Comparison of ENCODE assay signal across 12 mouse cellular contexts in genomic region chr9:108244984-108245383, GRCm38 (mm10). TPM values are rescaled to one million over a fixed set of nuclear protein-coding genes. Genes with fewer than 3 reads are reported as not detected.
DNase-seq lines count a peak whose midpoint lies in the region; ATAC-seq and TF ChIP-seq lines count a peak whose summit lies in the region.
"Had no signal": no experiment of that assay in that cellular context is flagged by ENCODE, and none has a peak within 500 bp of the region (broad histone marks: within the 10 kb centered on the region; RNA-seq: fewer than 3 reads in every experiment).

No protein-coding gene starts in this region.

- TF ChIP-seq POLR2A in CH12.LX (IDR thresholded peaks at IDR 0.05; ENCODE audit: low read depth, low read length): no peak

- peak; percentile 17 for DNase-seq in embryonic facial prominence, embryonic 11.5 days (ENCODE audit: low spot score)
- DNase-seq in embryonic facial prominence, embryonic 10.5 days (ENCODE audit: low spot score): no peak
- no peak for DNase-seq in liver, postnatal 0 days
- no peak for DNase-seq in liver, embryonic 11.5 days (ENCODE audit: low spot score)
- DNase-seq in CH12.LX (ENCODE audit: extremely low read depth): peak; percentile 23
- DNase-seq in adrenal gland, postnatal 4 days (ENCODE audit: low spot score in 2 of 2): no peak
- DNase-seq in frontal cortex, postnatal 36 days (ENCODE audit: low spot score in 2 of 2): no peak

- no peaks in the 10 kb centered on the region for H3K9me3 ChIP-seq in embryonic facial prominence, embryonic 11.5 days (replicated peaks; ENCODE audit: control insufficient read depth, low read length)
- H3K9me3 ChIP-seq in embryonic facial prominence, embryonic 10.5 days: no peaks in the 10 kb centered on the region
- H3K9me3 ChIP-seq in liver, postnatal 0 days (ENCODE audit: low read length): no peaks in the 10 kb centered on the region
- no peaks in the 10 kb centered on the region for H3K9me3 ChIP-seq in liver, embryonic 11.5 days (ENCODE audit: control insufficient read depth, low read length)
- H3K9me3 ChIP-seq in CH12.LX (replicated peaks; ENCODE audit: low read length): no peaks in the 10 kb centered on the region
- H3K9me3 ChIP-seq: embryonic facial prominence, embryonic 12.5 days; heart, embryonic 10.5 days; neural tube, embryonic 13.5 days had no signal

- TF ChIP-seq EP300 in liver, postnatal 0 days (IDR thresholded peaks at IDR 0.05; ENCODE audit: low read depth): no peak
- no peak for TF ChIP-seq EP300 in CH12.LX (IDR thresholded peaks at IDR 0.05; ENCODE audit: low read length)

- H3K4me1 ChIP-seq in embryonic facial prominence, embryonic 11.5 days (ENCODE audit: control insufficient read depth, insufficient read depth, low read length): no peaks in the 10 kb centered on the region
- peaks cover 9% of the 10 kb centered on the region for H3K4me1 ChIP-seq in embryonic facial prominence, embryonic 10.5 days
- H3K4me1 ChIP-seq in liver, postnatal 0 days (ENCODE audit: insufficient read depth): no peaks in the 10 kb centered on the region
- no peaks in the 10 kb centered on the region for H3K4me1 ChIP-seq in liver, embryonic 11.5 days (replicated peaks; ENCODE audit: control insufficient read depth, insufficient read depth, low read length)
- no peaks in the 10 kb centered on the region for H3K4me1 ChIP-seq in CH12.LX (ENCODE audit: control insufficient read depth in 1 of 2, insufficient read depth in 2 of 2)
- H3K4me1 ChIP-seq: embryonic facial prominence, embryonic 12.5 days; neural tube, embryonic 13.5 days had no signal

- H3K4me3 ChIP-seq in embryonic facial prominence, embryonic 11.5 days (ENCODE audit: low read depth, low read length): no peak overlapping the region
- no peak overlapping the region for H3K4me3 ChIP-seq in embryonic facial prominence, embryonic 10.5 days
- no peak overlapping the region for H3K4me3 ChIP-seq in liver, postnatal 0 days (ENCODE audit: low read depth, low read length)
- no peak overlapping the region for H3K4me3 ChIP-seq in liver, embryonic 11.5 days (ENCODE audit: low read depth, low read length)
- H3K4me3 ChIP-seq in CH12.LX (replicated peaks in 1 of 3; ENCODE audit: low read depth in 2 of 3, low read length in 2 of 3, poor library complexity in 1 of 3): no peak overlapping the region
- H3K4me3 ChIP-seq: embryonic facial prominence, embryonic 12.5 days; heart, embryonic 10.5 days; neural tube, embryonic 13.5 days had no signal

- TF ChIP-seq CTCF in liver, postnatal 0 days (IDR thresholded peaks at IDR 0.05; ENCODE audit: low read depth): peak; percentile 60
- TF ChIP-seq CTCF in CH12.LX (conservative IDR thresholded peaks at IDR 0.05 in 1 of 2, IDR thresholded peaks at IDR 0.05 in 1 of 2; ENCODE audit: low read depth in 2 of 2, low read length in 2 of 2): peak; percentile 25 to 64; a peak in 3 of 4 replicates

- dilution Hi-C loops in CH12.LX (cut with MboI; ENCODE audit: extremely low pct_ligation_motif_present, extremely low pct_unique_long_range_greater_than_20kb, low sequenced_read_pairs): no loop called here

- H3K27me3 ChIP-seq in embryonic facial prominence, embryonic 11.5 days (ENCODE audit: control insufficient read depth, insufficient read depth, low read length): no peaks in the 10 kb centered on the region
- H3K27me3 ChIP-seq in embryonic facial prominence, embryonic 10.5 days (replicated peaks; ENCODE audit: low read depth, poor library complexity, severe bottlenecking): no peaks in the 10 kb centered on the region
- no peaks in the 10 kb centered on the region for H3K27me3 ChIP-seq in liver, postnatal 0 days (ENCODE audit: insufficient read depth, low read length)
- no peaks in the 10 kb centered on the region for H3K27me3 ChIP-seq in liver, embryonic 11.5 days (replicated peaks; ENCODE audit: control insufficient read depth, insufficient read depth, low read length)
- no peaks in the 10 kb centered on the region for H3K27me3 ChIP-seq in CH12.LX (replicated peaks)
- H3K27me3 ChIP-seq: embryonic facial prominence, embryonic 12.5 days; neural tube, embryonic 13.5 days had no signal

- WGBS in embryonic facial prominence, embryonic 11.5 days: 79% methylated on average over 3 of the region's 3 CpGs
- WGBS in embryonic facial prominence, embryonic 10.5 days: 84% methylated on average over 3 of the region's 3 CpGs
- 65% methylated on average over 3 of the region's 3 CpGs for WGBS in liver, postnatal 0 days (ENCODE audit: insufficient replicate concordance)
- WGBS in liver, embryonic 11.5 days: 80% methylated on average over 3 of the region's 3 CpGs

- H3K36me3 ChIP-seq in embryonic facial prominence, embryonic 11.5 days (replicated peaks; ENCODE audit: control insufficient read depth, insufficient read depth, low read depth, low read length): no peaks in the 10 kb centered on the region; the same call in 1 of the 2 replicates
- H3K36me3 ChIP-seq in embryonic facial prominence, embryonic 10.5 days (replicated peaks): peaks cover 57% of the 10 kb centered on the region
- H3K36me3 ChIP-seq in liver, postnatal 0 days (replicated peaks; ENCODE audit: insufficient read depth, low read length): no peaks in the 10 kb centered on the region; the same call in 1 of the 2 replicates
- H3K36me3 ChIP-seq in liver, embryonic 11.5 days (ENCODE audit: control insufficient read depth, insufficient read depth, low read length): no peaks in the 10 kb centered on the region; the same call in 1 of the 2 replicates
- peaks cover 0 to 2% of the 10 kb centered on the region in 2 experiments for H3K36me3 ChIP-seq in CH12.LX (replicated peaks in 1 of 2; ENCODE audit: control insufficient read depth in 1 of 2, insufficient read depth in 1 of 2, low read length in 1 of 2)

- no peak overlapping the region for H3K4me2 ChIP-seq in embryonic facial prominence, embryonic 11.5 days (ENCODE audit: low read depth, low read length)
- H3K4me2 ChIP-seq in liver, postnatal 0 days (ENCODE audit: low read depth, low read length): no peak overlapping the region
- H3K4me2 ChIP-seq in liver, embryonic 11.5 days: no peak overlapping the region
- no peak overlapping the region for H3K4me2 ChIP-seq in CH12.LX (ENCODE audit: insufficient read depth, low read depth, poor library complexity, severe bottlenecking)
- H3K4me2 ChIP-seq: embryonic facial prominence, embryonic 12.5 days; neural tube, embryonic 13.5 days had no signal

- H3K27ac ChIP-seq in embryonic facial prominence, embryonic 11.5 days (replicated peaks; ENCODE audit: low read depth, low read length): no peak overlapping the region
- H3K27ac ChIP-seq in embryonic facial prominence, embryonic 10.5 days (replicated peaks): no peak overlapping the region
- H3K27ac ChIP-seq in liver, postnatal 0 days (ENCODE audit: low read depth): no peak overlapping the region
- no peak overlapping the region for H3K27ac ChIP-seq in liver, embryonic 11.5 days (ENCODE audit: low read depth, low read length)
- H3K27ac ChIP-seq in CH12.LX (ENCODE audit: insufficient read depth, low read depth): no peak overlapping the region
- H3K27ac ChIP-seq: embryonic facial prominence, embryonic 12.5 days; heart, embryonic 10.5 days; neural tube, embryonic 13.5 days had no signal

- ATAC-seq in embryonic facial prominence, embryonic 11.5 days (replicated peaks; ENCODE audit: insufficient number of reproducible peaks, low FRiP score, low TSS enrichment, low read depth): no peak
- no peak for ATAC-seq in liver, postnatal 0 days
- no peak for ATAC-seq in liver, embryonic 11.5 days (replicated peaks; ENCODE audit: low FRiP score)
- 0 out of 2 replicates have a peak, but pooled peaks have one; percentile 61 for ATAC-seq in erythroblast, adult 5-6 weeks (replicated peaks; ENCODE audit: low FRiP score, poor library complexity, severe bottlenecking)
- ATAC-seq: inflammation-experienced regulatory T-cells, adult 6 months had no signal

- no peak overlapping the region for H3K9ac ChIP-seq in embryonic facial prominence, embryonic 11.5 days (replicated peaks; ENCODE audit: low read length)
- no peak overlapping the region for H3K9ac ChIP-seq in liver, postnatal 0 days (replicated peaks)
- no peak overlapping the region for H3K9ac ChIP-seq in liver, embryonic 11.5 days (ENCODE audit: low read depth, low read length)
- H3K9ac ChIP-seq in CH12.LX (ENCODE audit: insufficient read depth, low read depth): no peak overlapping the region
- H3K9ac ChIP-seq: embryonic facial prominence, embryonic 12.5 days; neural tube, embryonic 13.5 days had no signal

- in situ Hi-C loops in CH12.LX (cut with MboI; ENCODE audit: low pct_ligation_motif_present, low pct_unique_long_range_greater_than_20kb, low sequenced_read_pairs): no loop called here

- H3K79me2 ChIP-seq in CH12.LX (replicated peaks; ENCODE audit: control insufficient read depth, extremely low read depth, insufficient read depth, poor library complexity, severe bottlenecking): no peaks in the 10 kb centered on the region

- peak; percentile 30 for TF ChIP-seq RAD21 in CH12.LX (IDR thresholded peaks at IDR 0.05; ENCODE audit: low read depth, low read length)

RNA-seq across cellular contexts. Expression of gene Dag1, which starts 18.8 kb away (rescaled TPM):
- 44.5 and 49.8 TPM in 2 replicates for polyA plus RNA-seq in embryonic facial prominence, embryonic 11.5 days (2014; fragmentation: Nextera tagmentation; extraction: Ambion mirVana)
- 70.1 and 73.9 TPM in 2 replicates for polyA plus RNA-seq in embryonic facial prominence, embryonic 10.5 days (2016; fragmentation: Nextera tagmentation; extraction: Ambion mirVana)
- 20.0 and 20.8 TPM in 2 replicates for polyA plus RNA-seq in liver, postnatal 0 days (2015; fragmentation: Nextera tagmentation; extraction: Ambion mirVana)
- 41.1 and 41.5 TPM in 2 replicates for polyA plus RNA-seq in liver, embryonic 11.5 days (2014; fragmentation: Nextera tagmentation; extraction: Ambion mirVana)
- 3.7 and 3.9 TPM in 2 replicates for total RNA-seq in CH12.LX (2012; rRNA removed)
- total RNA-seq in CH12.LX (2014; rRNA removed): 1.4 and 1.7 TPM in 2 replicates
- polyA plus RNA-seq in CH12.LX (2012; ENCODE audit: insufficient read length, low read depth): 4.3 and 5.7 TPM in 2 replicates
- total RNA-seq in erythroblast, adult 5-6 weeks (2015; ENCODE audit: low replicate concordance): 1.7 and 6.7 TPM in 2 replicates
- total RNA-seq in erythroblast, adult 5-6 weeks (2017; ENCODE audit: low replicate concordance): 1.7 TPM in 2 replicates
- 100 to 1,000 TPM; 158 to 188 TPM for total RNA-seq in adrenal gland, postnatal 4 days (2021)

RNA-seq across cellular contexts. Expression of gene Nicn1, which starts 45.2 kb away (rescaled TPM):
- polyA plus RNA-seq in embryonic facial prominence, embryonic 11.5 days (2014; fragmentation: Nextera tagmentation; extraction: Ambion mirVana): 48.4 TPM in 2 replicates
- polyA plus RNA-seq in embryonic facial prominence, embryonic 10.5 days (2016; fragmentation: Nextera tagmentation; extraction: Ambion mirVana): 38.3 and 39.3 TPM in 2 replicates
- 7.7 and 9.5 TPM in 2 replicates for polyA plus RNA-seq in liver, postnatal 0 days (2015; fragmentation: Nextera tagmentation; extraction: Ambion mirVana)
- polyA plus RNA-seq in liver, embryonic 11.5 days (2014; fragmentation: Nextera tagmentation; extraction: Ambion mirVana): 11.3 and 13.9 TPM in 2 replicates
- total RNA-seq in CH12.LX (2012; rRNA removed) (9.3 and 12.9 TPM in 2 replicates), CH12.LX (2014; rRNA removed) (7.4 and 8.5 TPM in 2 replicates)
- polyA plus RNA-seq in CH12.LX (2012; ENCODE audit: insufficient read length, low read depth): 9.5 and 9.7 TPM in 2 replicates
- 0.58 TPM in 1 of 2 replicates, not detected in the other for total RNA-seq in erythroblast, adult 5-6 weeks (2015; ENCODE audit: low replicate concordance)
- 1.0 TPM in 1 of 2 replicates, not detected in the other for total RNA-seq in erythroblast, adult 5-6 weeks (2017; ENCODE audit: low replicate concordance)
- total RNA-seq in adrenal gland, postnatal 4 days (2021): 10 to 100 TPM; 26.4 to 27.2 TPM

RNA-seq across cellular contexts. Expression of gene Amt, which starts 51.7 kb away (rescaled TPM):
- 14.6 and 16.4 TPM in 2 replicates for polyA plus RNA-seq in embryonic facial prominence, embryonic 11.5 days (2014; fragmentation: Nextera tagmentation; extraction: Ambion mirVana)
- polyA plus RNA-seq in embryonic facial prominence, embryonic 10.5 days (2016; fragmentation: Nextera tagmentation; extraction: Ambion mirVana): 35.9 and 40.8 TPM in 2 replicates
- 10.9 and 13.5 TPM in 2 replicates for polyA plus RNA-seq in liver, postnatal 0 days (2015; fragmentation: Nextera tagmentation; extraction: Ambion mirVana)
- 16.0 and 16.5 TPM in 2 replicates for polyA plus RNA-seq in liver, embryonic 11.5 days (2014; fragmentation: Nextera tagmentation; extraction: Ambion mirVana)
- 2.2 and 2.7 TPM in 2 replicates for total RNA-seq in CH12.LX (2012; rRNA removed)
- 1.1 and 1.3 TPM in 2 replicates for total RNA-seq in CH12.LX (2014; rRNA removed)
- polyA plus RNA-seq in CH12.LX (2012; ENCODE audit: insufficient read length, low read depth): 1.5 and 2.1 TPM in 2 replicates
- not detected in 2 replicates for total RNA-seq in erythroblast, adult 5-6 weeks (2015; ENCODE audit: low replicate concordance)
- 0.51 TPM in 1 of 2 replicates, not detected in the other for total RNA-seq in erythroblast, adult 5-6 weeks (2017; ENCODE audit: low replicate concordance)
- total RNA-seq in adrenal gland, postnatal 4 days (2021): 10 to 100 TPM in 1 of 2 experiments, 1 to 10 TPM in 1; 9.5 to 10.8 TPM

RNA-seq across cellular contexts. Expression of gene Bsn, which starts 54.8 kb away (rescaled TPM):
- 0.97 and 1.1 TPM in 2 replicates for polyA plus RNA-seq in embryonic facial prominence, embryonic 11.5 days (2014; fragmentation: Nextera tagmentation; extraction: Ambion mirVana)
- 1.4 and 1.7 TPM in 2 replicates for polyA plus RNA-seq in embryonic facial prominence, embryonic 10.5 days (2016; fragmentation: Nextera tagmentation; extraction: Ambion mirVana)
- 0.58 and 0.59 TPM in 2 replicates for polyA plus RNA-seq in liver, postnatal 0 days (2015; fragmentation: Nextera tagmentation; extraction: Ambion mirVana)
- polyA plus RNA-seq in liver, embryonic 11.5 days (2014; fragmentation: Nextera tagmentation; extraction: Ambion mirVana): 5.2 and 5.7 TPM in 2 replicates
- total RNA-seq in CH12.LX (2012; rRNA removed) (3.6 and 5.6 TPM in 2 replicates), CH12.LX (2014; rRNA removed) (4.0 and 4.4 TPM in 2 replicates)
- polyA plus RNA-seq in CH12.LX (2012; ENCODE audit: insufficient read length, low read depth): 6.6 and 7.8 TPM in 2 replicates
- total RNA-seq in erythroblast, adult 5-6 weeks (2015; ENCODE audit: low replicate concordance): 0.38 and 1.0 TPM in 2 replicates
- total RNA-seq in erythroblast, adult 5-6 weeks (2017; ENCODE audit: low replicate concordance): 1.3 and 2.0 TPM in 2 replicates
- 1 to 10 TPM; 3.9 to 4.4 TPM for total RNA-seq in adrenal gland, postnatal 4 days (2021)

Comparison
In these comparisons a context has a peak if more than half of its experiments do, and no peak if none do; other contexts are left out.
1. DNase-seq: peak in embryonic facial prominence, embryonic 11.5 days (single experiment) and CH12.LX (single experiment); none in embryonic facial prominence, embryonic 10.5 days (single experiment), liver, postnatal 0 days (single experiment), liver, embryonic 11.5 days (single experiment), adrenal gland, postnatal 4 days (0 of 2) and frontal cortex, postnatal 36 days (0 of 2).